In genomic region chr4:129490972-129491880, GRCm38 (mm10) we compare ENCODE assay signal across 10 mouse cellular contexts. TPM values are rescaled to one million over a fixed set of nuclear protein-coding genes. Genes with fewer than 3 reads are reported as not detected.
DNase-seq lines count a peak whose midpoint lies in the region; ATAC-seq and TF ChIP-seq lines count a peak whose summit lies in the region.
"Had no signal": no experiment of that assay in that cellular context is flagged by ENCODE, and none has a peak within 500 bp of the region (broad histone marks: within the 10 kb centered on the region; RNA-seq: fewer than 3 reads in every experiment).

Gene Tssk3, minus strand, starts transcription at chr4:129491022.
Gene Fam229a, plus strand, starts transcription at chr4:129491190.

- peak; percentile 14; the same call in 1 of the 2 replicates for TF ChIP-seq POLR2A in bone marrow, adult 2 months (IDR thresholded peaks at IDR 0.05; ENCODE audit: borderline replicate concordance, control insufficient read depth, low read depth, low read length)

- peak; percentile 27 for DNase-seq in gastrocnemius, postnatal 10 days
- no peak for DNase-seq in gastrocnemius, adult 8-10 months (ENCODE audit: low spot score in 2 of 2)
- peak; percentile 62 for DNase-seq in forebrain, embryonic 11.5 days (ENCODE audit: low spot score)
- peak; percentile 60 for DNase-seq in lung, postnatal 10 days
- no peak for DNase-seq in layer of hippocampus, adult 8-10 months (ENCODE audit: low spot score in 2 of 2)

- no peaks in the 10 kb centered on the region for H3K36me3 ChIP-seq in forebrain, embryonic 11.5 days (ENCODE audit: control insufficient read depth, insufficient read depth, low read length)
- peaks cover 30% of the 10 kb centered on the region for H3K36me3 ChIP-seq in kidney, embryonic 16.5 days (ENCODE audit: insufficient read depth, low read length)
- 0 out of 2 replicates have a peak, but pooled peaks cover 9% of the 10 kb centered on the region for H3K36me3 ChIP-seq in stomach, embryonic 15.5 days

- no peak for TF ChIP-seq CTCF in bone marrow, adult 2 months (IDR thresholded peaks at IDR 0.05; ENCODE audit: control insufficient read depth, insufficient read depth, low read length)

- H3K4me3 ChIP-seq in bone marrow, adult 2 months (replicated peaks; ENCODE audit: control insufficient read depth, low read depth, low read length): no peak within 1 kb of the TSS
- peak within 1 kb of the TSS; percentile 26 for H3K4me3 ChIP-seq in forebrain, embryonic 11.5 days (ENCODE audit: low read depth, low read length)
- peak within 1 kb of the TSS; percentile 35 for H3K4me3 ChIP-seq in kidney, embryonic 16.5 days (ENCODE audit: low read length)
- H3K4me3 ChIP-seq in stomach, embryonic 15.5 days (replicated peaks): peak within 1 kb of the TSS; percentile 33

- peaks cover 17% of the 10 kb centered on the region for H3K27me3 ChIP-seq in forebrain, embryonic 11.5 days (ENCODE audit: control insufficient read depth, insufficient read depth, low read length)
- no peaks in the 10 kb centered on the region for H3K27me3 ChIP-seq in kidney, embryonic 16.5 days (ENCODE audit: insufficient read depth, low read length)
- peaks cover 20% of the 10 kb centered on the region for H3K27me3 ChIP-seq in stomach, embryonic 15.5 days (replicated peaks)
- H3K27me3 ChIP-seq: CH12.LX had no signal

- H3K9ac ChIP-seq in forebrain, embryonic 11.5 days (ENCODE audit: low read length): peak within 1 kb of the TSS; percentile 39; the same call in 1 of the 2 replicates
- H3K9ac ChIP-seq in kidney, embryonic 16.5 days (replicated peaks; ENCODE audit: low read length): peak within 1 kb of the TSS; percentile 27; the same call in 1 of the 2 replicates
- peak within 1 kb of the TSS; percentile 7; the same call in 1 of the 2 replicates for H3K9ac ChIP-seq in stomach, embryonic 15.5 days

- H3K4me2 ChIP-seq in forebrain, embryonic 11.5 days (ENCODE audit: low read depth, low read length, severe bottlenecking): peak within 1 kb of the TSS; percentile 58
- peak within 1 kb of the TSS; percentile 57 for H3K4me2 ChIP-seq in kidney, embryonic 16.5 days (replicated peaks; ENCODE audit: low read depth, low read length)
- H3K4me2 ChIP-seq in stomach, embryonic 15.5 days: peak within 1 kb of the TSS; percentile 72

- ATAC-seq in forebrain, embryonic 11.5 days (replicated peaks; ENCODE audit: low FRiP score): peak; percentile 46; the same call in 1 of the 2 replicates
- ATAC-seq in kidney, embryonic 16.5 days (ENCODE audit: low FRiP score, low TSS enrichment): peak; percentile 69
- ATAC-seq in stomach, embryonic 15.5 days (ENCODE audit: insufficient read depth, low FRiP score, low read depth): no peak; the same call in 1 of the 2 replicates

- peaks cover under 1% of the 10 kb centered on the region; the same call in 1 of the 2 replicates for H3K4me1 ChIP-seq in bone marrow, adult 2 months (ENCODE audit: control insufficient read depth, insufficient read depth, low read length)
- H3K4me1 ChIP-seq in forebrain, embryonic 11.5 days (replicated peaks; ENCODE audit: control insufficient read depth, insufficient read depth, low read length): peaks cover 15% of the 10 kb centered on the region
- peaks cover 10% of the 10 kb centered on the region for H3K4me1 ChIP-seq in kidney, embryonic 16.5 days (ENCODE audit: insufficient read depth, low read length)
- H3K4me1 ChIP-seq in stomach, embryonic 15.5 days: peaks cover 19% of the 10 kb centered on the region

- H3K9me3 ChIP-seq in forebrain, embryonic 11.5 days (ENCODE audit: control insufficient read depth, low read length): no peaks in the 10 kb centered on the region
- no peaks in the 10 kb centered on the region for H3K9me3 ChIP-seq in kidney, embryonic 16.5 days (ENCODE audit: low read length)
- H3K9me3 ChIP-seq in stomach, embryonic 15.5 days: no peaks in the 10 kb centered on the region

- no peak within 1 kb of the TSS for H3K27ac ChIP-seq in bone marrow, adult 2 months (ENCODE audit: control insufficient read depth, insufficient read depth, low read depth, low read length, poor library complexity)
- no peak within 1 kb of the TSS for H3K27ac ChIP-seq in forebrain, embryonic 11.5 days (ENCODE audit: low read depth, low read length)
- no peak within 1 kb of the TSS for H3K27ac ChIP-seq in kidney, embryonic 16.5 days (ENCODE audit: low read length)
- H3K27ac ChIP-seq in stomach, embryonic 15.5 days: no peak within 1 kb of the TSS

- 33% methylated on average over 70 of the region's 70 CpGs for WGBS in bone marrow, adult 2 months
- WGBS in forebrain, embryonic 11.5 days: 3% methylated on average over 67 of the region's 70 CpGs
- WGBS in kidney, embryonic 16.5 days: 3% methylated on average over 70 of the region's 70 CpGs
- 8% methylated on average over 70 of the region's 70 CpGs for WGBS in stomach, embryonic 15.5 days

RNA-seq across cellular contexts. Expression of gene Tssk3, which starts in this region (rescaled TPM):
- total RNA-seq in gastrocnemius, postnatal 10 days (2021): not detected
- not detected for total RNA-seq in gastrocnemius, adult 8-10 months (2022)
- not detected in 2 replicates for polyA plus RNA-seq in bone marrow, adult 2 months (2011; ENCODE audit: insufficient read depth, insufficient read length, low replicate concordance, missing spikeins)
- polyA plus RNA-seq in forebrain, embryonic 11.5 days (2014; fragmentation: Nextera tagmentation; extraction: Ambion mirVana): not detected in 2 replicates
- not detected in 2 replicates for polyA plus RNA-seq in kidney, embryonic 16.5 days (2015; fragmentation: Nextera tagmentation; extraction: Ambion mirVana)
- not detected in 2 replicates for polyA plus RNA-seq in stomach, embryonic 15.5 days (2015; fragmentation: Nextera tagmentation; extraction: Ambion mirVana)
- under 1 TPM in 3 of 4 experiments, not detected in 1; 0.25 to 0.29 (median 0.25) TPM for total RNA-seq in layer of hippocampus, adult 8-10 months (2022)
- total RNA-seq: heart, postnatal 10 days had no signal

RNA-seq across cellular contexts. Expression of gene Fam229a, which starts in this region (rescaled TPM):
- not detected for total RNA-seq in gastrocnemius, postnatal 10 days (2021)
- total RNA-seq in gastrocnemius, adult 8-10 months (2022): not detected
- polyA plus RNA-seq in bone marrow, adult 2 months (2011; ENCODE audit: insufficient read depth, insufficient read length, low replicate concordance, missing spikeins): 2.8 TPM in 1 of 2 replicates, not detected in the other
- polyA plus RNA-seq in forebrain, embryonic 11.5 days (2014; fragmentation: Nextera tagmentation; extraction: Ambion mirVana): not detected in 2 replicates
- 0.35 TPM in 1 of 2 replicates, not detected in the other for polyA plus RNA-seq in kidney, embryonic 16.5 days (2015; fragmentation: Nextera tagmentation; extraction: Ambion mirVana)
- polyA plus RNA-seq in stomach, embryonic 15.5 days (2015; fragmentation: Nextera tagmentation; extraction: Ambion mirVana): 0.26 TPM in 1 of 2 replicates, not detected in the other
- not detected for total RNA-seq in layer of hippocampus, adult 8-10 months (2022)
- total RNA-seq: CH12.LX; heart, postnatal 10 days had no signal

Comparison
In these comparisons a context has a peak if more than half of its experiments do, and no peak if none do; other contexts are left out.
1. Peak in DNase-seq in gastrocnemius, postnatal 10 days; RNA of the genes that start here not detected or under 1 TPM.
2. Peak in DNase-seq, ATAC-seq, H3K4me3 ChIP-seq, H3K9ac ChIP-seq and H3K4me2 ChIP-seq in forebrain, embryonic 11.5 days; RNA of the genes that start here not detected or under 1 TPM.
3. Peak in ATAC-seq, H3K4me3 ChIP-seq, H3K9ac ChIP-seq and H3K4me2 ChIP-seq in kidney, embryonic 16.5 days; RNA of the genes that start here not detected or under 1 TPM.